Mouse (Mus musculus): ENCODE data around the gene Adamts9.

GRCm38 (mm10) chr6:92862599-92862998, 80.7 kb downstream of the Adamts9 start:
- TF ChIP-seq CTCF (IDR thresholded peaks at IDR 0.05; ENCODE audit: low read depth, low read length): no peak
- no peak for TF ChIP-seq TAL1 (conservative IDR thresholded peaks at IDR 0.05; ENCODE audit: low read depth, low read length)
- no peak for TF ChIP-seq GATA1 (IDR thresholded peaks at IDR 0.05; ENCODE audit: borderline replicate concordance, low read length)
- TF ChIP-seq POLR2AphosphoS5 (IDR thresholded peaks at IDR 0.05; ENCODE audit: insufficient replicate concordance, low read depth, low read length): no peak
- no peak for TF ChIP-seq GATA2 (IDR thresholded peaks at IDR 0.05; ENCODE audit: borderline replicate concordance, low read depth, low read length)
